ENCODE assay signal across 9 mouse cellular contexts in the genomic region with DNA sequence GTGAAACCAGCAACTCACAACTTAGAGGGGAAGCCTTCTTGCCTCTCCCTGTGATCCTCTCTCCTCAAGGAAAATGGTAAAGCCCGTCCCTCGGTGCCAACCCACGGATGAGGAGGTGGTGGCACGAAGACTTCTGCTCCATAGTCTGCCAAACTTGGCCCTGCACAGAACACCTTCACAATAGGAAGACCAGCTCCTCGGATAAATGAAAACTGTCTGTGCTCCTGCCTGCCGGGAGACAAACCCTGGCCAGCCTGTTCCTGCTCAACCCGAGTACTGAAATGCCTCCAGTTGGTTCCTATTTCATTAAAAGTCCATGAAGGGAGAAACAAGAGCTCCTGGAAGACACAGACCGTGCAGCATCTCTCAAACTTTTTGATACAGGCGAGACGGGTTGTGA. TPM values are rescaled to one million over a fixed set of nuclear protein-coding genes. Genes with fewer than 3 reads are reported as not detected.
DNase-seq lines count a peak whose midpoint lies in the region; ATAC-seq and TF ChIP-seq lines count a peak whose summit lies in the region.
"Had no signal": no experiment of that assay in that cellular context is flagged by ENCODE, and none has a peak within 500 bp of the region (broad histone marks: within the 10 kb centered on the region; RNA-seq: fewer than 3 reads in every experiment).

No protein-coding gene starts in this region.

- TF ChIP-seq CTCF in cortical plate, adult 2 months (IDR thresholded peaks at IDR 0.05; ENCODE audit: extremely low read depth, insufficient read depth, low read length), result no peak
- no peak for TF ChIP-seq CTCF in liver, postnatal 0 days (IDR thresholded peaks at IDR 0.05; ENCODE audit: low read depth)

- H3K9ac ChIP-seq in heart, embryonic 11.5 days (ENCODE audit: low read depth, low read length), result no peak overlapping the region
- H3K9ac ChIP-seq in hindbrain, embryonic 13.5 days, result peak overlapping the region; percentile 74
- no peak overlapping the region for H3K9ac ChIP-seq in liver, postnatal 0 days (replicated peaks)

- H3K36me3 ChIP-seq in heart, embryonic 11.5 days (ENCODE audit: control insufficient read depth, insufficient read depth, low read length), result no peaks in the 10 kb centered on the region
- no peaks in the 10 kb centered on the region for H3K36me3 ChIP-seq in hindbrain, embryonic 13.5 days
- no peaks in the 10 kb centered on the region for H3K36me3 ChIP-seq in liver, postnatal 0 days (replicated peaks; ENCODE audit: insufficient read depth, low read length)

- no peak overlapping the region for H3K27ac ChIP-seq in heart, embryonic 11.5 days (ENCODE audit: low read depth, low read length)
- peak overlapping the region; percentile 87; the same call in 1 of the 2 replicates for H3K27ac ChIP-seq in cortical plate, adult 2 months (ENCODE audit: insufficient read depth, low read length)
- peak overlapping the region; percentile 94 for H3K27ac ChIP-seq in hindbrain, embryonic 13.5 days
- H3K27ac ChIP-seq in liver, postnatal 0 days (ENCODE audit: low read depth), result no peak overlapping the region

- no peak for TF ChIP-seq EP300 in liver, postnatal 0 days (IDR thresholded peaks at IDR 0.05; ENCODE audit: low read depth)

- ATAC-seq in heart, embryonic 11.5 days (replicated peaks; ENCODE audit: insufficient number of reproducible peaks, low FRiP score, low TSS enrichment), result no peak
- no peak for ATAC-seq in hindbrain, embryonic 13.5 days (ENCODE audit: low FRiP score)
- ATAC-seq in liver, postnatal 0 days, result no peak
- ATAC-seq in erythroid progenitor cell, adult 5-6 weeks (replicated peaks; ENCODE audit: low FRiP score, poor library complexity, severe bottlenecking), result no peak

- peak overlapping the region; percentile 91 for H3K4me2 ChIP-seq in heart, embryonic 11.5 days
- peak overlapping the region; percentile 76 for H3K4me2 ChIP-seq in hindbrain, embryonic 13.5 days
- H3K4me2 ChIP-seq in liver, postnatal 0 days (ENCODE audit: low read depth, low read length), result peak overlapping the region; percentile 77

- H3K4me3 ChIP-seq in heart, embryonic 11.5 days (ENCODE audit: low read depth, low read length), result peak overlapping the region; percentile 67
- peak overlapping the region; percentile 94 for H3K4me3 ChIP-seq in cortical plate, adult 2 months (ENCODE audit: insufficient read depth, low read length)
- H3K4me3 ChIP-seq in hindbrain, embryonic 13.5 days, result peak overlapping the region; percentile 58
- H3K4me3 ChIP-seq in liver, postnatal 0 days (ENCODE audit: low read depth, low read length), result peak overlapping the region; percentile 51

- DNase-seq in heart, adult 8-10 months (ENCODE audit: low spot score), result no peak
- DNase-seq in liver, postnatal 0 days, result no peak
- no peak for DNase-seq in urinary bladder, postnatal 25 days (ENCODE audit: low spot score)
- no peak for DNase-seq in retina, embryonic 14.5 days (ENCODE audit: low spot score)

- H3K9me3 ChIP-seq in heart, embryonic 11.5 days (replicated peaks; ENCODE audit: control insufficient read depth, low read length), result no peaks in the 10 kb centered on the region
- H3K9me3 ChIP-seq in hindbrain, embryonic 13.5 days, result no peaks in the 10 kb centered on the region
- no peaks in the 10 kb centered on the region for H3K9me3 ChIP-seq in liver, postnatal 0 days (ENCODE audit: low read length)

- TF ChIP-seq POLR2A in cortical plate, adult 2 months (IDR thresholded peaks at IDR 0.05; ENCODE audit: extremely low read depth, insufficient read depth, low read length), result no peak

- H3K27me3 ChIP-seq in heart, embryonic 11.5 days (ENCODE audit: control insufficient read depth, insufficient read depth, low read length), result no peaks in the 10 kb centered on the region
- H3K27me3 ChIP-seq in hindbrain, embryonic 13.5 days, result no peaks in the 10 kb centered on the region
- no peaks in the 10 kb centered on the region for H3K27me3 ChIP-seq in liver, postnatal 0 days (ENCODE audit: insufficient read depth, low read length)

- H3K4me1 ChIP-seq in heart, embryonic 11.5 days (ENCODE audit: control insufficient read depth, insufficient read depth, low read length), result peaks cover 12% of the 10 kb centered on the region
- peaks cover 2% of the 10 kb centered on the region; the same call in 1 of the 2 replicates for H3K4me1 ChIP-seq in cortical plate, adult 2 months (ENCODE audit: control insufficient read depth, insufficient read depth, low read length)
- peaks cover 29% of the 10 kb centered on the region for H3K4me1 ChIP-seq in hindbrain, embryonic 13.5 days (replicated peaks)
- H3K4me1 ChIP-seq in liver, postnatal 0 days (ENCODE audit: insufficient read depth), result peaks cover 10% of the 10 kb centered on the region

- WGBS in heart, embryonic 11.5 days (ENCODE audit: insufficient replicate concordance), result 63% methylated on average over 10 of the region's 10 CpGs
- WGBS in hindbrain, embryonic 13.5 days, result 74% methylated on average over 10 of the region's 10 CpGs
- 50% methylated on average over 10 of the region's 10 CpGs for WGBS in liver, postnatal 0 days (ENCODE audit: insufficient replicate concordance)

RNA-seq across cellular contexts. Expression of a gene that starts 1.2 kb away (rescaled TPM):
- 3.6 and 4.3 TPM in 2 replicates for polyA plus RNA-seq in heart, embryonic 11.5 days (2014; fragmentation: Nextera tagmentation; extraction: Ambion mirVana)
- total RNA-seq in heart, adult 8-10 months (2022), result 1 to 10 TPM; 2.0 to 3.1 (median 2.4) TPM
- polyA plus RNA-seq in cortical plate, adult 2 months (2012; rRNA removed), result 24.8 and 28.1 TPM in 2 replicates
- 11.5 and 11.7 TPM in 2 replicates for polyA plus RNA-seq in hindbrain, embryonic 13.5 days (2015; fragmentation: Nextera tagmentation; extraction: Ambion mirVana)
- 2.2 and 2.9 TPM in 2 replicates for polyA plus RNA-seq in liver, postnatal 0 days (2015; fragmentation: Nextera tagmentation; extraction: Ambion mirVana)
- 0.36 and 0.84 TPM in 2 replicates for total RNA-seq in erythroid progenitor cell, adult 5-6 weeks (2015; ENCODE audit: low replicate concordance)
- not detected in 2 replicates for total RNA-seq in erythroid progenitor cell, adult 5-6 weeks (2017; ENCODE audit: low replicate concordance)
- total RNA-seq: CH12.LX had no signal

RNA-seq across cellular contexts. Expression of a gene that starts 16.2 kb away (rescaled TPM):
- polyA plus RNA-seq in heart, embryonic 11.5 days (2014; fragmentation: Nextera tagmentation; extraction: Ambion mirVana), result 18.2 and 21.7 TPM in 2 replicates
- 10 to 100 TPM; 55.0 to 65.7 (median 60.4) TPM for total RNA-seq in heart, adult 8-10 months (2022)
- 78.4 TPM in 2 replicates for polyA plus RNA-seq in cortical plate, adult 2 months (2012; rRNA removed)
- 67.5 and 68.8 TPM in 2 replicates for polyA plus RNA-seq in hindbrain, embryonic 13.5 days (2015; fragmentation: Nextera tagmentation; extraction: Ambion mirVana)
- 11.0 and 11.4 TPM in 2 replicates for polyA plus RNA-seq in liver, postnatal 0 days (2015; fragmentation: Nextera tagmentation; extraction: Ambion mirVana)
- 32.4 and 38.1 TPM in 2 replicates for total RNA-seq in erythroid progenitor cell, adult 5-6 weeks (2015; ENCODE audit: low replicate concordance)
- 21.2 and 38.1 TPM in 2 replicates for total RNA-seq in erythroid progenitor cell, adult 5-6 weeks (2017; ENCODE audit: low replicate concordance)

RNA-seq across cellular contexts. Expression of a gene that starts 45.3 kb away (rescaled TPM):
- 30.7 and 32.5 TPM in 2 replicates for polyA plus RNA-seq in heart, embryonic 11.5 days (2014; fragmentation: Nextera tagmentation; extraction: Ambion mirVana)
- total RNA-seq in heart, adult 8-10 months (2022), result 10 to 100 TPM; 21.2 to 26.2 (median 24.6) TPM
- 24.1 and 24.2 TPM in 2 replicates for polyA plus RNA-seq in cortical plate, adult 2 months (2012; rRNA removed)
- 71.4 and 73.5 TPM in 2 replicates for polyA plus RNA-seq in hindbrain, embryonic 13.5 days (2015; fragmentation: Nextera tagmentation; extraction: Ambion mirVana)
- polyA plus RNA-seq in liver, postnatal 0 days (2015; fragmentation: Nextera tagmentation; extraction: Ambion mirVana), result 35.4 and 37.6 TPM in 2 replicates
- 20.5 and 37.8 TPM in 2 replicates for total RNA-seq in erythroid progenitor cell, adult 5-6 weeks (2015; ENCODE audit: low replicate concordance)
- total RNA-seq in erythroid progenitor cell, adult 5-6 weeks (2017; ENCODE audit: low replicate concordance), result 13.5 and 18.4 TPM in 2 replicates

Comparison
In these comparisons a context has a peak if more than half of its experiments do, and no peak if none do; other contexts are left out.
1. H3K27ac ChIP-seq: peak in cortical plate, adult 2 months (single experiment) and hindbrain, embryonic 13.5 days (single experiment); none in heart, embryonic 11.5 days (single experiment) and liver, postnatal 0 days (single experiment).
2. Peak in every context shown above with its lines, with median percentiles within 50 percentile points of each other: H3K4me2 ChIP-seq and H3K4me3 ChIP-seq.